8 mouse cellular contexts compared by ENCODE assay signal in genomic region chr8:111716603-111717487, GRCm38 (mm10). TPM values are rescaled to one million over a fixed set of nuclear protein-coding genes. Genes with fewer than 3 reads are reported as not detected.
DNase-seq lines count a peak whose midpoint lies in the region; ATAC-seq lines count a peak whose summit lies in the region.

No protein-coding gene starts in this region.

- no peak overlapping the region for H3K4me2 ChIP-seq in stomach, embryonic 14.5 days (replicated peaks; ENCODE audit: low read depth, low read length)

- intact Hi-C loops in heart, postnatal 36 days (cut with DNase I), result loop anchor here (2.0 to 5.0 kb wide), 2 partner anchors 26 to 95 kb away; partner anchors contain the start of gene Bcar1

- H3K27me3 ChIP-seq in stomach, embryonic 14.5 days (ENCODE audit: control insufficient read depth, insufficient read depth, low read length), result no peaks in the 10 kb centered on the region

- peaks cover 27% of the 10 kb centered on the region for H3K4me1 ChIP-seq in stomach, embryonic 14.5 days (ENCODE audit: control insufficient read depth, insufficient read depth, low read length)

- H3K36me3 ChIP-seq in stomach, embryonic 14.5 days (ENCODE audit: control insufficient read depth, insufficient read depth, low read length), result peaks cover 54% of the 10 kb centered on the region

- H3K4me3 ChIP-seq in stomach, embryonic 14.5 days (ENCODE audit: low read depth, low read length), result no peak overlapping the region

- H3K9ac ChIP-seq in stomach, embryonic 14.5 days (replicated peaks; ENCODE audit: low read depth, low read length), result peak overlapping the region; percentile 28; the same call in 1 of the 2 replicates

- no peaks in the 10 kb centered on the region for H3K9me3 ChIP-seq in stomach, embryonic 14.5 days (ENCODE audit: control insufficient read depth, low read depth, low read length)

- 63% methylated on average over 10 of the region's 10 CpGs for WGBS in stomach, embryonic 14.5 days

- peak overlapping the region; percentile 92 for H3K27ac ChIP-seq in stomach, embryonic 14.5 days (ENCODE audit: low read length)

- peak; percentile 35 for ATAC-seq in frontal cortex, adult (ENCODE audit: low TSS enrichment)
- peak; percentile 37; the same call in 1 of the 2 replicates for ATAC-seq in stomach, embryonic 14.5 days (ENCODE audit: insufficient number of reproducible peaks, insufficient read depth, low FRiP score, low read depth)
- ATAC-seq in CD4-positive, CD25-positive, alpha-beta regulatory T cell, adult 4 months, result no peak

- peak; percentile 97 for DNase-seq in Muller cell, postnatal 12 days (ENCODE audit: inconsistent ontology term)
- peak; percentile 75 to 83 for DNase-seq in cerebellum, adult 18-20 months
- peak; percentile 66 to 81 for DNase-seq in heart, postnatal 36 days
- DNase-seq in layer of hippocampus, postnatal 10 days (ENCODE audit: low spot score in 2 of 2), result peak; percentile 84
- DNase-seq in lung, postnatal 4 days, result peak; percentile 59 to 84

RNA-seq across cellular contexts. Expression of gene Ctrb1, which starts 26.0 kb away (rescaled TPM):
- not detected for total RNA-seq in heart, postnatal 36 days (2021)
- not detected for total RNA-seq in layer of hippocampus, postnatal 10 days (2021)
- polyA plus RNA-seq in stomach, embryonic 14.5 days (2014; fragmentation: Nextera tagmentation; extraction: Ambion mirVana), result 201 TPM in 1 of 2 replicates, not detected in the other
- not detected for polyA plus RNA-seq in CD4-positive, CD25-positive, alpha-beta regulatory T cell, adult 4 months (2017; shearing (Covaris generic))

RNA-seq across cellular contexts. Expression of gene Bcar1, which starts 26.8 kb away (rescaled TPM):
- 10 to 100 TPM; 18.8 to 19.1 TPM for total RNA-seq in heart, postnatal 36 days (2021)
- total RNA-seq in layer of hippocampus, postnatal 10 days (2021), result 10 to 100 TPM; 60.1 to 62.6 TPM
- 43.5 and 46.5 TPM in 2 replicates for polyA plus RNA-seq in stomach, embryonic 14.5 days (2014; fragmentation: Nextera tagmentation; extraction: Ambion mirVana)
- polyA plus RNA-seq in CD4-positive, CD25-positive, alpha-beta regulatory T cell, adult 4 months (2017; shearing (Covaris generic)), result under 1 TPM; 0.27 to 0.42 TPM
